Mouse (Mus musculus) thymus, adult 2 months (tissue): ENCODE measurements around the gene Gm20425.

Experiments
- CTCF ChIP-seq: fragments of 200-500 bp; IDR thresholded peaks from 2 replicates; pipeline ENCODE4 v1.5.1; 2012; ENCODE audit warnings: mild to moderate bottlenecking, control low read depth, low read length, moderate library complexity, borderline replicate concordance; ENCODE audit not compliant: control insufficient read depth, poor library complexity, insufficient read depth; ENCODE audit errors: extremely low read depth
- POLR2A ChIP-seq: fragments of 200-500 bp; IDR thresholded peaks from 2 replicates; pipeline ENCODE4 v1.6.1; 2012; ENCODE audit warnings: mild to moderate bottlenecking, low read length, control low read depth, moderate library complexity; ENCODE audit not compliant: control insufficient read depth, poor library complexity, insufficient read depth; ENCODE audit errors: extremely low read depth

- no peak for TF ChIP-seq CTCF
- TF ChIP-seq POLR2A, result no peak
Measured at GRCm38 (mm10) chr9:103224721-103225120, 5.4 kb downstream of the Gm20425 start.
